Mouse (Mus musculus): ENCODE measurements around the gene Slc5a10. TPM values are rescaled to one million over a fixed set of nuclear protein-coding genes. Genes with fewer than 3 reads are reported as not detected.

The Slc5a10 gene
- polyA plus RNA-seq (2014; fragmentation: Nextera tagmentation; extraction: Ambion mirVana), result not detected in 2 replicates

GRCm38 (mm10) chr11:61720636-61721035, at the start of gene Slc5a10:
Gene Slc5a10 (minus strand): TSS chr11:61720826.
- ATAC-seq, result no peak
- DNase-seq (ENCODE audit: low spot score), result no peak
- no peak within 1 kb of the TSS for H3K4me3 ChIP-seq (ENCODE audit: low read depth, low read length)
- H3K27me3 ChIP-seq (replicated peaks; ENCODE audit: control insufficient read depth, insufficient read depth, low read length), result no peaks in the 10 kb centered on the region
- no peaks in the 10 kb centered on the region for H3K4me1 ChIP-seq (ENCODE audit: control insufficient read depth, insufficient read depth, low read length)
- WGBS, result 93% methylated on average over 3 of the region's 3 CpGs
- no peaks in the 10 kb centered on the region for H3K36me3 ChIP-seq (ENCODE audit: control insufficient read depth, insufficient read depth, low read length)
- no peaks in the 10 kb centered on the region for H3K9me3 ChIP-seq (replicated peaks; ENCODE audit: control insufficient read depth, low read length)
- no peak within 1 kb of the TSS for H3K27ac ChIP-seq (ENCODE audit: low read depth, low read length)
- H3K9ac ChIP-seq (ENCODE audit: low read length), result no peak within 1 kb of the TSS
- no peak within 1 kb of the TSS for H3K4me2 ChIP-seq (ENCODE audit: low read length)

- under 1% methylated on average over 51 of the region's 51 CpGs for WGBS
- peak; percentile 94 for ATAC-seq
Observed at GRCm38 (mm10) chr11:61761584-61762407, 41.2 kb upstream of the Slc5a10 start, which contains the start of gene Prpsap2. Gene Prpsap2 (minus strand): TSS chr11:61762088.

GRCm38 (mm10) chr11:61760518-61760917, 39.9 kb upstream of the Slc5a10 start:
- H3K27ac ChIP-seq (ENCODE audit: low read depth, low read length), result no peak overlapping the region
- H3K4me1 ChIP-seq (ENCODE audit: control insufficient read depth, insufficient read depth, low read length), result peaks cover 7% of the 10 kb centered on the region
- ATAC-seq (no peak), DNase-seq (ENCODE audit: low spot score) (no peak)
- H3K27me3 ChIP-seq (replicated peaks; ENCODE audit: control insufficient read depth, insufficient read depth, low read length), result no peaks in the 10 kb centered on the region
- peak overlapping the region; percentile 58 for H3K4me3 ChIP-seq (ENCODE audit: low read depth, low read length)
- H3K9me3 ChIP-seq (replicated peaks; ENCODE audit: control insufficient read depth, low read length), result no peaks in the 10 kb centered on the region
- H3K4me2 ChIP-seq (ENCODE audit: low read length), result peak overlapping the region; percentile 66
- WGBS, result 72% methylated on average over 5 of the region's 5 CpGs
- no peak overlapping the region; the same call in 1 of the 2 replicates for H3K9ac ChIP-seq (ENCODE audit: low read length)
- H3K36me3 ChIP-seq (ENCODE audit: control insufficient read depth, insufficient read depth, low read length), result peaks cover 13% of the 10 kb centered on the region

More at GRCm38 (mm10) chr11:61761584-61762407, 41.2 kb upstream of the Slc5a10 start, which contains the start of gene Prpsap2:
- H3K9me3 ChIP-seq (replicated peaks; ENCODE audit: control insufficient read depth, low read length), result no peaks in the 10 kb centered on the region
- H3K4me2 ChIP-seq (ENCODE audit: low read length), result peak within 1 kb of the TSS; percentile 66
- H3K4me1 ChIP-seq (ENCODE audit: control insufficient read depth, insufficient read depth, low read length), result peaks cover 7% of the 10 kb centered on the region
- peak within 1 kb of the TSS; percentile 76 for H3K27ac ChIP-seq (ENCODE audit: low read depth, low read length)
- H3K9ac ChIP-seq (ENCODE audit: low read length), result peak within 1 kb of the TSS; percentile 73
- H3K36me3 ChIP-seq (ENCODE audit: control insufficient read depth, insufficient read depth, low read length), result peaks cover 3% of the 10 kb centered on the region; the same call in 1 of the 2 replicates
- peak; percentile 98 for DNase-seq (ENCODE audit: low spot score)
- no peaks in the 10 kb centered on the region for H3K27me3 ChIP-seq (replicated peaks; ENCODE audit: control insufficient read depth, insufficient read depth, low read length)
- peak within 1 kb of the TSS; percentile 58 for H3K4me3 ChIP-seq (ENCODE audit: low read depth, low read length)

GRCm38 (mm10) chr11:61757151-61757550, 36.5 kb upstream of the Slc5a10 start:
- no peaks in the 10 kb centered on the region for H3K27me3 ChIP-seq (replicated peaks; ENCODE audit: control insufficient read depth, insufficient read depth, low read length)
- H3K9me3 ChIP-seq (replicated peaks; ENCODE audit: control insufficient read depth, low read length), result no peaks in the 10 kb centered on the region
- DNase-seq (ENCODE audit: low spot score), result no peak
- H3K4me2 ChIP-seq (ENCODE audit: low read length), result no peak overlapping the region
- H3K36me3 ChIP-seq (ENCODE audit: control insufficient read depth, insufficient read depth, low read length), result peaks cover 44% of the 10 kb centered on the region
- H3K4me3 ChIP-seq (ENCODE audit: low read depth, low read length), result no peak overlapping the region
- no peak for ATAC-seq
- 90% methylated on average over 2 of the region's 2 CpGs for WGBS
- peaks cover 7% of the 10 kb centered on the region for H3K4me1 ChIP-seq (ENCODE audit: control insufficient read depth, insufficient read depth, low read length)
- H3K27ac ChIP-seq (ENCODE audit: low read depth, low read length), result no peak overlapping the region
- H3K9ac ChIP-seq (ENCODE audit: low read length), result no peak overlapping the region

- H3K4me2 ChIP-seq (ENCODE audit: low read length), result no peak overlapping the region
- peaks cover 82% of the 10 kb centered on the region for H3K36me3 ChIP-seq (ENCODE audit: control insufficient read depth, insufficient read depth, low read length)
- H3K4me1 ChIP-seq (ENCODE audit: control insufficient read depth, insufficient read depth, low read length), result no peaks in the 10 kb centered on the region
- 80% methylated on average over 5 of the region's 5 CpGs for WGBS
- DNase-seq (ENCODE audit: low spot score) (no peak), ATAC-seq (no peak)
- no peak overlapping the region for H3K4me3 ChIP-seq (ENCODE audit: low read depth, low read length)
- no peaks in the 10 kb centered on the region for H3K27me3 ChIP-seq (replicated peaks; ENCODE audit: control insufficient read depth, insufficient read depth, low read length)
- no peaks in the 10 kb centered on the region for H3K9me3 ChIP-seq (replicated peaks; ENCODE audit: control insufficient read depth, low read length)
- no peak overlapping the region for H3K9ac ChIP-seq (ENCODE audit: low read length)
- H3K27ac ChIP-seq (ENCODE audit: low read depth, low read length), result no peak overlapping the region
Observed at GRCm38 (mm10) chr11:61751612-61752011, 31.0 kb upstream of the Slc5a10 start.

GRCm38 (mm10) chr11:61747161-61747560, 26.5 kb upstream of the Slc5a10 start:
- no peaks in the 10 kb centered on the region for H3K4me1 ChIP-seq (ENCODE audit: control insufficient read depth, insufficient read depth, low read length)

GRCm38 (mm10) chr11:61745781-61746180, 25.2 kb upstream of the Slc5a10 start:
- Histone ChIP-seq H3K9ac (ENCODE audit: low read length) (no peak overlapping the region), H3K36me3 (ENCODE audit: control insufficient read depth, insufficient read depth, low read length) (peaks cover 74% of the 10 kb centered on the region), H3K27ac (ENCODE audit: low read depth, low read length) (no peak overlapping the region), H3K4me2 (ENCODE audit: low read length) (no peak overlapping the region), H3K4me3 (ENCODE audit: low read depth, low read length) (no peak overlapping the region), H3K9me3 (replicated peaks; ENCODE audit: control insufficient read depth, low read length) (no peaks in the 10 kb centered on the region), H3K4me1 (ENCODE audit: control insufficient read depth, insufficient read depth, low read length) (no peaks in the 10 kb centered on the region), H3K27me3 (replicated peaks; ENCODE audit: control insufficient read depth, insufficient read depth, low read length) (no peaks in the 10 kb centered on the region)
- ATAC-seq (no peak), DNase-seq (ENCODE audit: low spot score) (no peak)
- 94% methylated on average over 9 of the region's 9 CpGs for WGBS

More at GRCm38 (mm10) chr11:61747161-61747560, 26.5 kb upstream of the Slc5a10 start:
- Histone ChIP-seq H3K36me3 (ENCODE audit: control insufficient read depth, insufficient read depth, low read length) (peaks cover 76% of the 10 kb centered on the region), H3K4me2 (ENCODE audit: low read length) (no peak overlapping the region), H3K9me3 (replicated peaks; ENCODE audit: control insufficient read depth, low read length) (no peaks in the 10 kb centered on the region), H3K27ac (ENCODE audit: low read depth, low read length) (no peak overlapping the region), H3K4me3 (ENCODE audit: low read depth, low read length) (no peak overlapping the region), H3K27me3 (replicated peaks; ENCODE audit: control insufficient read depth, insufficient read depth, low read length) (no peaks in the 10 kb centered on the region), H3K9ac (ENCODE audit: low read length) (no peak overlapping the region)
- 72% methylated on average over 3 of the region's 3 CpGs for WGBS
- ATAC-seq (no peak), DNase-seq (ENCODE audit: low spot score) (no peak)

- H3K27ac ChIP-seq (ENCODE audit: low read depth, low read length), result no peak overlapping the region
- no peaks in the 10 kb centered on the region for H3K27me3 ChIP-seq (replicated peaks; ENCODE audit: control insufficient read depth, insufficient read depth, low read length)
- H3K4me1 ChIP-seq (ENCODE audit: control insufficient read depth, insufficient read depth, low read length), result no peaks in the 10 kb centered on the region
- WGBS, result 64% methylated on average over 3 of the region's 3 CpGs
- no peak for ATAC-seq
- peaks cover 73% of the 10 kb centered on the region for H3K36me3 ChIP-seq (ENCODE audit: control insufficient read depth, insufficient read depth, low read length)
- H3K4me2 ChIP-seq (ENCODE audit: low read length), result no peak overlapping the region
- no peak for DNase-seq (ENCODE audit: low spot score)
- H3K9ac ChIP-seq (ENCODE audit: low read length), result no peak overlapping the region
- H3K4me3 ChIP-seq (ENCODE audit: low read depth, low read length), result no peak overlapping the region
- no peaks in the 10 kb centered on the region for H3K9me3 ChIP-seq (replicated peaks; ENCODE audit: control insufficient read depth, low read length)
Observed at GRCm38 (mm10) chr11:61744460-61744859, 23.8 kb upstream of the Slc5a10 start.

GRCm38 (mm10) chr11:61743768-61744167, 23.1 kb upstream of the Slc5a10 start:
- Histone ChIP-seq H3K27ac (ENCODE audit: low read depth, low read length) (no peak overlapping the region), H3K4me2 (ENCODE audit: low read length) (no peak overlapping the region), H3K4me3 (ENCODE audit: low read depth, low read length) (no peak overlapping the region), H3K27me3 (replicated peaks; ENCODE audit: control insufficient read depth, insufficient read depth, low read length) (no peaks in the 10 kb centered on the region), H3K9ac (ENCODE audit: low read length) (no peak overlapping the region), H3K36me3 (ENCODE audit: control insufficient read depth, insufficient read depth, low read length) (peaks cover 73% of the 10 kb centered on the region), H3K9me3 (replicated peaks; ENCODE audit: control insufficient read depth, low read length) (no peaks in the 10 kb centered on the region), H3K4me1 (ENCODE audit: control insufficient read depth, insufficient read depth, low read length) (no peaks in the 10 kb centered on the region)
- ATAC-seq (no peak), DNase-seq (ENCODE audit: low spot score) (no peak)
- WGBS, result 95% methylated on average over 3 of the region's 3 CpGs
